Comparison of ENCODE assay signal across 9 mouse cellular contexts in genomic region chr13:42915851-42916193, GRCm38 (mm10).
DNase-seq lines count a peak whose midpoint lies in the region; ATAC-seq and TF ChIP-seq lines count a peak whose summit lies in the region.
"Had no signal": no experiment of that assay in that cellular context is flagged by ENCODE, and none has a peak within 500 bp of the region (broad histone marks: within the 10 kb centered on the region; RNA-seq: fewer than 3 reads in every experiment).

No protein-coding gene starts in this region.

- no peaks in the 10 kb centered on the region for H3K36me3 ChIP-seq in forebrain, embryonic 11.5 days (ENCODE audit: control insufficient read depth, insufficient read depth, low read length)
- H3K36me3 ChIP-seq in intestine, embryonic 16.5 days (ENCODE audit: control insufficient read depth, insufficient read depth, low read length), result no peaks in the 10 kb centered on the region
- H3K36me3 ChIP-seq in neural tube, embryonic 14.5 days (ENCODE audit: control insufficient read depth, insufficient read depth, low read length), result no peaks in the 10 kb centered on the region

- no peak for ATAC-seq in forebrain, embryonic 11.5 days (replicated peaks; ENCODE audit: low FRiP score)
- ATAC-seq in intestine, embryonic 16.5 days, result no peak
- ATAC-seq in neural tube, embryonic 14.5 days (ENCODE audit: low read depth), result no peak

- H3K4me2 ChIP-seq in forebrain, embryonic 11.5 days (ENCODE audit: low read depth, low read length, severe bottlenecking), result peak overlapping the region; percentile 100
- H3K4me2 ChIP-seq in intestine, embryonic 16.5 days (ENCODE audit: low read depth, low read length), result peak overlapping the region; percentile 100
- H3K4me2 ChIP-seq in neural tube, embryonic 14.5 days (ENCODE audit: low read depth, low read length), result peak overlapping the region; percentile 100

- H3K27me3 ChIP-seq in forebrain, embryonic 11.5 days (ENCODE audit: control insufficient read depth, insufficient read depth, low read length), result peaks cover 4% of the 10 kb centered on the region; the same call in 1 of the 2 replicates
- peaks cover 11% of the 10 kb centered on the region; the same call in 1 of the 2 replicates for H3K27me3 ChIP-seq in intestine, embryonic 16.5 days (replicated peaks; ENCODE audit: control insufficient read depth, insufficient read depth, low read length)
- H3K27me3 ChIP-seq in neural tube, embryonic 14.5 days (ENCODE audit: control insufficient read depth, insufficient read depth, low read length), result peaks cover 3% of the 10 kb centered on the region; the same call in 1 of the 2 replicates

- DNase-seq in lung, adult 2 months, result no peak
- no peak for DNase-seq in lung, adult 18-20 months
- no peak for DNase-seq in forebrain, embryonic 11.5 days (ENCODE audit: low spot score)
- no peak for DNase-seq in urinary bladder, postnatal 25 days (ENCODE audit: low spot score)
- DNase-seq in frontal cortex, adult 2 months (ENCODE audit: extremely low spot score in 1 of 2, low spot score in 1 of 2), result no peak
- no peak for DNase-seq in ovary, postnatal 10 days (ENCODE audit: low spot score)
- DNase-seq: thymus, postnatal 25 days had no signal

- H3K4me1 ChIP-seq in lung, adult 2 months (ENCODE audit: control insufficient read depth, insufficient read depth, low read length), result peaks cover 10% of the 10 kb centered on the region; the same call in 1 of the 2 replicates
- H3K4me1 ChIP-seq in forebrain, embryonic 11.5 days (replicated peaks; ENCODE audit: control insufficient read depth, insufficient read depth, low read length), result peaks cover 20% of the 10 kb centered on the region; the same call in 1 of the 2 replicates
- peaks cover 8% of the 10 kb centered on the region; the same call in 1 of the 2 replicates for H3K4me1 ChIP-seq in intestine, embryonic 16.5 days (ENCODE audit: control insufficient read depth, insufficient read depth, low read length)
- peaks cover 14% of the 10 kb centered on the region for H3K4me1 ChIP-seq in neural tube, embryonic 14.5 days (ENCODE audit: control insufficient read depth, insufficient read depth, low read length)

- no peaks in the 10 kb centered on the region; the same call in 1 of the 2 replicates for H3K9me3 ChIP-seq in forebrain, embryonic 11.5 days (ENCODE audit: control insufficient read depth, low read length)
- no peaks in the 10 kb centered on the region for H3K9me3 ChIP-seq in intestine, embryonic 16.5 days (ENCODE audit: control insufficient read depth, low read length)
- no peaks in the 10 kb centered on the region for H3K9me3 ChIP-seq in neural tube, embryonic 14.5 days (ENCODE audit: control insufficient read depth, low read length)

- no peak for TF ChIP-seq POLR2A in lung, adult 2 months (IDR thresholded peaks at IDR 0.05; ENCODE audit: borderline replicate concordance, extremely low read depth, low read depth, low read length)

- H3K4me3 ChIP-seq in lung, adult 2 months (replicated peaks; ENCODE audit: extremely low read depth, low read depth, low read length), result peak overlapping the region; percentile 62
- peak overlapping the region; percentile 61 for H3K4me3 ChIP-seq in forebrain, embryonic 11.5 days (ENCODE audit: low read depth, low read length)
- H3K4me3 ChIP-seq in intestine, embryonic 16.5 days (ENCODE audit: low read length), result peak overlapping the region; percentile 68
- H3K4me3 ChIP-seq in neural tube, embryonic 14.5 days (ENCODE audit: low read depth, low read length), result peak overlapping the region; percentile 55

- no peak overlapping the region for H3K27ac ChIP-seq in forebrain, embryonic 11.5 days (ENCODE audit: low read depth, low read length)
- H3K27ac ChIP-seq in intestine, embryonic 16.5 days (ENCODE audit: low read length), result no peak overlapping the region
- H3K27ac ChIP-seq in neural tube, embryonic 14.5 days (ENCODE audit: low read depth, low read length), result no peak overlapping the region

- 31% methylated on average over 6 of the region's 6 CpGs for WGBS in lung, adult 2 months
- WGBS in forebrain, embryonic 11.5 days, result 12% methylated on average over 6 of the region's 6 CpGs
- 23% methylated on average over 6 of the region's 6 CpGs for WGBS in intestine, embryonic 16.5 days
- WGBS in neural tube, embryonic 14.5 days, result 11% methylated on average over 6 of the region's 6 CpGs

- no peak for TF ChIP-seq CTCF in lung, adult 2 months (IDR thresholded peaks at IDR 0.05; ENCODE audit: insufficient read depth, low read length)

- peak overlapping the region; percentile 65 for H3K9ac ChIP-seq in forebrain, embryonic 11.5 days (ENCODE audit: low read length)
- peak overlapping the region; percentile 65; the same call in 1 of the 2 replicates for H3K9ac ChIP-seq in intestine, embryonic 16.5 days (ENCODE audit: low read depth, low read length)
- no peak overlapping the region for H3K9ac ChIP-seq in neural tube, embryonic 14.5 days (replicated peaks; ENCODE audit: low read depth, low read length)
